Mouse (Mus musculus) intestine, embryonic 16.5 days (tissue): ENCODE results near the gene Myt1l. TPM values are rescaled to one million over a fixed set of nuclear protein-coding genes. Genes with fewer than 3 reads are reported as not detected.
A peak's percentile ranks its signal among the peaks of the same experiment; 100 is the strongest.

Experiments
- ATAC-seq: fragments of 200-750 bp; cut with Nextera tagmentation; 2 replicates; pipeline ENCODE4 v1.8.0; 2017; ENCODE audit warnings: moderate TSS enrichment, moderate library complexity
- H3K27ac ChIP-seq: fragments of 300-500 bp; sonication (generic); 2 replicates; pipeline ENCODE4 v1.5.1; 2014; ENCODE audit warnings: mild to moderate bottlenecking, low read length
- H3K27me3 ChIP-seq: fragments of 300-500 bp; sonication (generic); replicated peaks from 2 replicates; pipeline ENCODE4 v1.6.1; 2014; ENCODE audit warnings: low read length, control low read depth, mixed read lengths; ENCODE audit not compliant: control insufficient read depth, insufficient read depth
- H3K36me3 ChIP-seq: fragments of 300-500 bp; sonication (generic); 2 replicates; pipeline ENCODE4 v1.6.1; 2014; ENCODE audit warnings: low read length, control low read depth; ENCODE audit not compliant: control insufficient read depth, insufficient read depth
- H3K4me1 ChIP-seq: fragments of 300-500 bp; sonication (generic); 2 replicates; pipeline ENCODE4 v1.6.1; 2014; ENCODE audit warnings: low read length, control low read depth, mixed read lengths; ENCODE audit not compliant: control insufficient read depth, insufficient read depth
- H3K4me2 ChIP-seq: fragments of 300-500 bp; sonication (generic); 2 replicates; pipeline ENCODE4 v1.6.1; 2014; ENCODE audit warnings: low read depth, low read length, control low read depth
- H3K4me3 ChIP-seq: fragments of 300-500 bp; sonication (generic); 2 replicates; pipeline ENCODE4 v1.5.1; 2014; ENCODE audit warnings: mild to moderate bottlenecking, low read length
- H3K9ac ChIP-seq: fragments of 300-500 bp; sonication (generic); 2 replicates; pipeline ENCODE4 v1.6.1; 2014; ENCODE audit warnings: low read depth, low read length
- H3K9me3 ChIP-seq: fragments of 300-500 bp; sonication (generic); 2 replicates; pipeline ENCODE4 v1.6.1; 2016; ENCODE audit warnings: low read length, control low read depth; ENCODE audit not compliant: control insufficient read depth
- WGBS: fragments of 180-500 bp; shearing (Covaris S2); extraction: QIAGEN DNeasy Blood & Tissue Kit; methylation state at CpG from one replicate; pipeline ENCODE4 v1.1.7; 2014; 5-methylcytosine and 5-hydroxymethylcytosine counted together
- polyA plus RNA-seq: library from polyadenylated mRNA; unstranded; fragments of >200 nt; fragmentation: Nextera tagmentation; extraction: Ambion mirVana; gene quantifications from 2 replicates; pipeline ENCODE4 v1.2.1, GENCODE M21; 2015

The Myt1l gene
- polyA plus RNA-seq, 1 experiment from 2014 or later: 3.3 TPM

GRCm38 (mm10) chr12:29938376-29939041 lies 410.3 kb downstream of the Myt1l start:
- Histone ChIP-seq H3K27ac (peak overlapping the region; percentile 86), H3K9ac (peak overlapping the region; percentile 83), H3K27me3 (no peaks in the 10 kb centered on the region), H3K4me1 (peaks cover 15% of the 10 kb centered on the region), H3K9me3 (no peaks in the 10 kb centered on the region), H3K36me3 (0 out of 2 replicates have a peak, but pooled peaks cover 2% of the 10 kb centered on the region), H3K4me3 (peak overlapping the region; percentile 67), H3K4me2 (peak overlapping the region; percentile 82)
- WGBS: 1% methylated on average over 40 of the region's 40 CpGs
- ATAC-seq: peak; percentile 85

DNA sequence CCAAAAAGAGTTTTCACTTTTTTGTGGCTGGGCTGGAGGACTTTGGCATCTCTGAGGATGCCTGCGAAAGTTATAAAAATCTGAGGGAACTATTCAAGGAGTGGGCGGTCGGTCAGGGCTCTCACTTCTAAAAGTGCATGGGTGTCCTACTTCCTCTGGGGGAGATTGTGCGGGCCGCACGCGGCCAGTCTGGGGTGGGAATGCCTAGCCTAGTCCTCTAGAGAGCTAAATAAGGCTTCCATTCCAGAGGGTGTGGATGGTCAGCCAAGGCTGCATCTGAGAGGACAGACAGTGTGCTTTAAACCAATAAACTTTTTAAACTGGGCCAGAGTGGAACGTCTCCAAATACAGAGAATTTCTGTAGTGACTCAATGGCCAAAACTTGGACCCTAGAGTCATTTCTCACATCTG lies 411.1 kb downstream of the Myt1l start:
- peak overlapping the region; percentile 82 for H3K4me2 ChIP-seq
- WGBS: 16% methylated on average over 8 of the region's 8 CpGs
- H3K27me3 ChIP-seq: no peaks in the 10 kb centered on the region
- 0 out of 2 replicates have a peak, but pooled peaks cover 2% of the 10 kb centered on the region for H3K36me3 ChIP-seq
- H3K27ac ChIP-seq: peak overlapping the region; percentile 86
- peak overlapping the region; percentile 67 for H3K4me3 ChIP-seq
- no peak for ATAC-seq
- peaks cover 18% of the 10 kb centered on the region for H3K4me1 ChIP-seq
- H3K9ac ChIP-seq: peak overlapping the region; percentile 83
- H3K9me3 ChIP-seq: no peaks in the 10 kb centered on the region

DNA sequence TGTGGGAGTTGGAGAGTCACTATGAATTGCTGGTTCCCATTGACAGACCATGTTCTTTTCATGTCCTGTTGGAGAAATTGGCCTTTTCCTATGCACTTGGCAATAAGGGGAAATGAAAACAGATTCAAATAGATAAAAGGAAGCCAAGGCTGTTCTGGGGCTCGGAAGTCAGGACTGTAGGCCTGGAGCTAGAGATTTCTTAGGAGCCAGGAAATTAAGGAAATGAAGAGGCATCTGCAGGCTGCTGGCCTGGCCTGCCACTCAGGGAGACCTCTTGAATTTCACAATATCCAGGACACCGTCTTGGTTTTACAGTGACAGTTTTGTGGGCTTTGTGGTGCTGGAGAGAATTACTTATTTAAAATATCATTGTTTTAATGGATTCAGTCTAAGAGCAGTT lies 414.3 kb downstream of the Myt1l start:
- Histone ChIP-seq H3K4me3 (no peak overlapping the region), H3K9ac (no peak overlapping the region), H3K27me3 (no peaks in the 10 kb centered on the region), H3K36me3 (no peaks in the 10 kb centered on the region), H3K27ac (no peak overlapping the region), H3K4me2 (no peak overlapping the region), H3K9me3 (no peaks in the 10 kb centered on the region), H3K4me1 (peaks cover 34% of the 10 kb centered on the region)
- WGBS: 68% methylated on average over 2 of the region's 2 CpGs
- ATAC-seq: no peak

DNA sequence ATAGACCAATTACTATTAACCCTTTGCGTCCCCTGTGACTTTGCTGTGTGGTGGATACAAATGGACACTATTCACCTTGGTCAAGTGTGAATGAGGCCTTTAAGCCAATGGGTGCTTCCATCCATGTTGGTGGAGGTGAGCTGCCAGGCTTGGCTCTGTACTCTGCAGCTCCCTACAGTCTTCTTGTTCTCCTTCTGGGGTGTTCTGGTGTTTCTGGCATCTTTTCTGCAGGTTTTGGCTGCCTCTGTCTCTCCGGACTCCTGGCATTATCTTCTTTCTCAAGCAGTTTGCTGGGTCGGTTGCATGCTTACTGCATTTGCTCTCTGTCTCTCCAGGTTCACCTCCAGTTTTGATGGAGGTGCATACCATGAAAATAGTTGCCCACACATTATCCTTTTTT lies 416.5 kb downstream of the Myt1l start:
- H3K4me3 ChIP-seq: no peak overlapping the region
- peaks cover 33% of the 10 kb centered on the region for H3K4me1 ChIP-seq
- ATAC-seq: no peak
- no peaks in the 10 kb centered on the region for H3K27me3 ChIP-seq
- H3K9ac ChIP-seq: no peak overlapping the region
- 0 out of 2 replicates have a peak, but pooled peaks cover 5% of the 10 kb centered on the region for H3K36me3 ChIP-seq
- no peaks in the 10 kb centered on the region for H3K9me3 ChIP-seq
- H3K4me2 ChIP-seq: no peak overlapping the region
- H3K27ac ChIP-seq: no peak overlapping the region
- 84% methylated on average over 3 of the region's 3 CpGs for WGBS

DNA sequence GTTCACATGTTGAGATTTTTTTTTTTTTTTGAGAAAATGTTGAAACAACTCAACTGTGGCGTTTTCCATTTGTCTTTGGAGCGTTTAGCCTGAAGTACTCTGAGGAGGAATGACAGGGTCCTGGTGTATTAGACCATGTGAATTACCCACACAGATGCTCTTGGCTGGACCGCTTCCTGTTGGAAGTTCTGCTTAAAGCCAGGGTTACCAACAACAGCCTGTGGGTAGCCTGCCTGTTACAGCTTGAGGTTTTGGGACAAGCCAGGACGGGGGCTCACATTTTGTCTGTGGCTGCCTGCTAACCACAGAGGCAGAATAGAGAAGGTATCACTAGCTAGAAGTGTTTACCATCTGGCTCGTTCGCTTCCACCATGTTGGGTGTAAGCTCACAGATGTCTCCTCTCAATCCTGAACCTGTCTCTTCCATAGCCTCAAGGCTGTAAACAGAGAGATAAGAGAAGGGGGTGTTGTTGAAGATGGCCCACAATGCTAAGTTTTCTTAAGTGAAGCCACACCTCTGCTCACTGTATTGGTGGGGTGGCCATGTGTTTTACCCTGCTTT lies 417.1 kb downstream of the Myt1l start:
- 65% methylated on average over 6 of the region's 6 CpGs for WGBS
- ATAC-seq: no peak
- peak overlapping the region; percentile 21; the same call in 1 of the 2 replicates for H3K27ac ChIP-seq

DNA sequence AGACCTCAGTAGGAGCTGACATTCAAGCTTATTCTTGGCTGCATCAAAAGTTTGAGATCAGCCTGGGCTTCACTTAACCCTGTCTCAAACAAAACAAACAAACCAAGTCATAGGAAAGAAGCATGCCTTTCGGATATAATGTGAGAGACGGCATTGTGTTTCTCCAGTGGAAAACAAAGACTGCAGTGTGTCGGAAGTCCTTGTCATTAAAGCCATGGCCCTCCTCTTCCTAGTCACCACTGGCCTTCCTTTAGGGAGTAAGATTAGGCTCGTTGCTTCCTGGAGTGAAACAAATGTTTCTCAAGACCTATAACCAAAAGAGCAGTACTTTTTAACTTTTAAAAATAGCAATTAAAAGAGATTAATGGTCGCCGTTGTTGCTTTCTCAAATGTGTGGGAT lies 422.9 kb downstream of the Myt1l start:
- no peak overlapping the region for H3K9ac ChIP-seq
- H3K4me1 ChIP-seq: peaks cover 33% of the 10 kb centered on the region
- WGBS: 59% methylated on average over 6 of the region's 6 CpGs
- H3K27me3 ChIP-seq: no peaks in the 10 kb centered on the region
- H3K4me3 ChIP-seq: no peak overlapping the region
- no peak overlapping the region for H3K4me2 ChIP-seq
- H3K36me3 ChIP-seq: 0 out of 2 replicates have a peak, but pooled peaks cover 5% of the 10 kb centered on the region
- no peak for ATAC-seq
- H3K9me3 ChIP-seq: no peaks in the 10 kb centered on the region
- peak overlapping the region; percentile 57 for H3K27ac ChIP-seq

More for the DNA sequence above, 417.1 kb downstream of the Myt1l start:
- Histone ChIP-seq H3K4me1 (peaks cover 31% of the 10 kb centered on the region), H3K27me3 (no peaks in the 10 kb centered on the region), H3K4me3 (no peak overlapping the region), H3K9me3 (no peaks in the 10 kb centered on the region), H3K4me2 (no peak overlapping the region), H3K9ac (no peak overlapping the region), H3K36me3 (0 out of 2 replicates have a peak, but pooled peaks cover 5% of the 10 kb centered on the region)

- no peak for ATAC-seq
- 88% methylated on average over 5 of the region's 5 CpGs for WGBS
- Histone ChIP-seq H3K4me1 (peaks cover 29% of the 10 kb centered on the region), H3K4me3 (no peak overlapping the region), H3K9me3 (no peaks in the 10 kb centered on the region), H3K27me3 (no peaks in the 10 kb centered on the region), H3K36me3 (0 out of 2 replicates have a peak, but pooled peaks cover 5% of the 10 kb centered on the region), H3K27ac (peak overlapping the region; percentile 33), H3K4me2 (no peak overlapping the region), H3K9ac (no peak overlapping the region)
Measured at GRCm38 (mm10) chr12:29951485-29951884, 423.3 kb downstream of the Myt1l start.

DNA sequence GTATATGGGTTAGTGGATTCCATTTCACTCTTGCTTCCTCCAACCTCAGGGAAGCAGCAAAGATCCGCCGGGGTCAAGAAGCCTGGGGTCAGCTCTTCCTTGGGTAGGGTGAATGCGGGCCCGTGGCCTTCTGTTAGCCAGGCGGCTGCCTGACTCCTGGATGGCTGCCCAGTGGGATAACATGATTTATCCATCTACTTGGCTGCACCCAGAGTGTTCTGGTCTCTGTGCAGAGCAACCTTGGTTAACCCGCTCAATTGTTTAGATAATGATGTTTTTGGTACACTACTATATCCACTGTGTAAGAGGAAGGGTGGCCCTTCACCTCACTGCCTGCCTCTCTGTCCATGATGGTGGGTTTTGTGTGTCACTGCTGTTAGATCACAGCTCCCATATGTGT lies 423.9 kb downstream of the Myt1l start:
- Histone ChIP-seq H3K27me3 (no peaks in the 10 kb centered on the region), H3K4me1 (peaks cover 29% of the 10 kb centered on the region), H3K9ac (no peak overlapping the region), H3K4me3 (no peak overlapping the region), H3K27ac (peak overlapping the region; percentile 33; the same call in 1 of the 2 replicates), H3K4me2 (no peak overlapping the region), H3K9me3 (no peaks in the 10 kb centered on the region), H3K36me3 (0 out of 2 replicates have a peak, but pooled peaks cover 5% of the 10 kb centered on the region)
- ATAC-seq: peak; percentile 49; the same call in 1 of the 2 replicates
- WGBS: 40% methylated on average over 6 of the region's 6 CpGs

- Histone ChIP-seq H3K9me3 (no peaks in the 10 kb centered on the region), H3K27me3 (no peaks in the 10 kb centered on the region), H3K4me2 (no peak overlapping the region), H3K36me3 (0 out of 2 replicates have a peak, but pooled peaks cover 5% of the 10 kb centered on the region), H3K27ac (peak overlapping the region; percentile 10; the same call in 1 of the 2 replicates), H3K4me3 (no peak overlapping the region), H3K9ac (no peak overlapping the region), H3K4me1 (peaks cover 29% of the 10 kb centered on the region)
- 0 out of 2 replicates have a peak, but pooled peaks have one; percentile 42 for ATAC-seq
- 51% methylated on average over 11 of the region's 11 CpGs for WGBS
Measured at GRCm38 (mm10) chr12:29953999-29954398, 425.8 kb downstream of the Myt1l start.
